In genomic region chr6:21985732-21986540, GRCm38 (mm10) we compare ENCODE assay signal across 8 mouse cellular contexts. TPM values are rescaled to one million over a fixed set of nuclear protein-coding genes. Genes with fewer than 3 reads are reported as not detected.
DNase-seq lines count a peak whose midpoint lies in the region; ATAC-seq lines count a peak whose summit lies in the region.

Gene Cped1 (plus strand): TSS chr6:21985916.

- H3K27ac ChIP-seq in liver, embryonic 15.5 days (replicated peaks): peak within 1 kb of the TSS; percentile 53
- H3K27ac ChIP-seq in neural tube, embryonic 11.5 days (ENCODE audit: low read depth, low read length): no peak within 1 kb of the TSS

- H3K4me2 ChIP-seq in liver, embryonic 15.5 days: peak within 1 kb of the TSS; percentile 63
- peak within 1 kb of the TSS; percentile 61 for H3K4me2 ChIP-seq in neural tube, embryonic 11.5 days (ENCODE audit: low read depth)

- DNase-seq in cerebellum, postnatal 10 days: peak; percentile 60 to 71
- DNase-seq in gastrocnemius, postnatal 25 days: peak; percentile 78
- peak; percentile 34 for DNase-seq in induced T-regulatory cell, adult 2 months (ENCODE audit: low read depth)
- DNase-seq in neural tube, embryonic 11.5 days (ENCODE audit: low spot score): peak; percentile 73
- DNase-seq in urinary bladder, postnatal 36 days (ENCODE audit: low spot score in 2 of 2): peak; percentile 32 to 65

- ATAC-seq in erythroblast, adult 5-6 weeks (replicated peaks; ENCODE audit: low FRiP score, poor library complexity, severe bottlenecking): no peak
- ATAC-seq in liver, embryonic 15.5 days (ENCODE audit: insufficient read depth): peak; percentile 60; the same call in 1 of the 2 replicates
- ATAC-seq in neural tube, embryonic 11.5 days (ENCODE audit: insufficient read depth, low FRiP score, low TSS enrichment): peak; percentile 76

- H3K36me3 ChIP-seq in erythroblast, embryonic 14.5 days (ENCODE audit: control insufficient read depth): no peaks in the 10 kb centered on the region
- no peaks in the 10 kb centered on the region for H3K36me3 ChIP-seq in liver, embryonic 15.5 days (replicated peaks)
- H3K36me3 ChIP-seq in neural tube, embryonic 11.5 days (ENCODE audit: control insufficient read depth, insufficient read depth, low read length): no peaks in the 10 kb centered on the region

- H3K9ac ChIP-seq in liver, embryonic 15.5 days: peak within 1 kb of the TSS; percentile 10; the same call in 1 of the 2 replicates
- H3K9ac ChIP-seq in neural tube, embryonic 11.5 days (ENCODE audit: low read length): peak within 1 kb of the TSS; percentile 47

- peaks cover 35% of the 10 kb centered on the region for H3K27me3 ChIP-seq in erythroblast, embryonic 14.5 days (ENCODE audit: control insufficient read depth)
- peaks cover 41% of the 10 kb centered on the region for H3K27me3 ChIP-seq in liver, embryonic 15.5 days
- H3K27me3 ChIP-seq in neural tube, embryonic 11.5 days (ENCODE audit: control insufficient read depth, insufficient read depth, low read length): peaks cover 15% of the 10 kb centered on the region

- H3K4me1 ChIP-seq in erythroblast, embryonic 14.5 days (ENCODE audit: control insufficient read depth): no peaks in the 10 kb centered on the region
- H3K4me1 ChIP-seq in liver, embryonic 15.5 days (replicated peaks): no peaks in the 10 kb centered on the region
- H3K4me1 ChIP-seq in neural tube, embryonic 11.5 days (ENCODE audit: control insufficient read depth, insufficient read depth, low read length): no peaks in the 10 kb centered on the region; the same call in 1 of the 2 replicates

- no peaks in the 10 kb centered on the region for H3K9me3 ChIP-seq in erythroblast, embryonic 14.5 days (ENCODE audit: control insufficient read depth, low read length)
- H3K9me3 ChIP-seq in liver, embryonic 15.5 days (replicated peaks): no peaks in the 10 kb centered on the region
- H3K9me3 ChIP-seq in neural tube, embryonic 11.5 days (ENCODE audit: control insufficient read depth, low read length): no peaks in the 10 kb centered on the region

- WGBS in liver, embryonic 15.5 days (ENCODE audit: insufficient replicate concordance): 1% methylated on average over 38 of the region's 38 CpGs
- WGBS in neural tube, embryonic 11.5 days: under 1% methylated on average over 38 of the region's 38 CpGs

- H3K4me3 ChIP-seq in erythroblast, embryonic 14.5 days (replicated peaks): peak within 1 kb of the TSS; percentile 51
- H3K4me3 ChIP-seq in liver, embryonic 15.5 days (replicated peaks): peak within 1 kb of the TSS; percentile 45
- peak within 1 kb of the TSS; percentile 41 for H3K4me3 ChIP-seq in neural tube, embryonic 11.5 days (ENCODE audit: low read depth, low read length)

RNA-seq across cellular contexts. Expression of gene Cped1, which starts in this region (rescaled TPM):
- 0.02 TPM in 1 of 2 replicates, not detected in the other for polyA plus RNA-seq in erythroblast, embryonic 14.5 days (2012)
- total RNA-seq in erythroblast, adult 5-6 weeks (2015; ENCODE audit: low replicate concordance): not detected in 2 replicates
- total RNA-seq in erythroblast, adult 5-6 weeks (2017; ENCODE audit: low replicate concordance): 0.68 and 0.70 TPM in 2 replicates
- total RNA-seq in gastrocnemius, postnatal 25 days (2021): 10 to 100 TPM; 16.8 to 22.7 TPM
- polyA plus RNA-seq in liver, embryonic 15.5 days (2015; fragmentation: Nextera tagmentation; extraction: Ambion mirVana): 3.7 and 3.9 TPM in 2 replicates
- 10.1 and 10.4 TPM in 2 replicates for polyA plus RNA-seq in neural tube, embryonic 11.5 days (2014; fragmentation: Nextera tagmentation; extraction: Ambion mirVana)

Comparison
In these comparisons a context has a peak if more than half of its experiments do, and no peak if none do; other contexts are left out.
1. RNA of gene Cped1 (total RNA-seq): 16.8 to 22.7 TPM in gastrocnemius, postnatal 25 days; 0.68 to 0.70 TPM in erythroblast, adult 5-6 weeks; every median in the first group is over 10 times any median in the second.
2. Peak in every context shown above with its lines, with median percentiles within 50 percentile points of each other: H3K4me3 ChIP-seq and DNase-seq.